Mouse (Mus musculus) lung, embryonic 16.5 days (tissue): ENCODE measurements around the gene Mvk. TPM values are rescaled to one million over a fixed set of nuclear protein-coding genes. Genes with fewer than 3 reads are reported as not detected.

Source experiments
- ATAC-seq: fragments of 200-750 bp; cut with Nextera tagmentation; 2 replicates; pipeline ENCODE4 v1.8.0; 2017; ENCODE audit warnings: low read depth, mild to moderate bottlenecking, moderate library complexity
- H3K27ac ChIP-seq: fragments of 300-500 bp; sonication (generic); 2 replicates; pipeline ENCODE4 v1.5.1; 2014; ENCODE audit warnings: mild to moderate bottlenecking, control low read depth, low read length
- H3K27me3 ChIP-seq: fragments of 300-500 bp; sonication (generic); 2 replicates; pipeline ENCODE4 v1.6.1; 2014; ENCODE audit warnings: low read depth, low read length, mixed read lengths; ENCODE audit not compliant: control insufficient read depth, insufficient read depth
- H3K36me3 ChIP-seq: fragments of 300-500 bp; sonication (generic); 2 replicates; pipeline ENCODE4 v1.6.1; 2014; ENCODE audit warnings: low read length; ENCODE audit not compliant: control insufficient read depth, insufficient read depth
- H3K4me1 ChIP-seq: fragments of 300-500 bp; sonication (generic); replicated peaks from 2 replicates; pipeline ENCODE4 v1.6.1; 2014; ENCODE audit warnings: low read length, mixed read lengths; ENCODE audit not compliant: control insufficient read depth, insufficient read depth
- H3K4me2 ChIP-seq: fragments of 300-500 bp; sonication (generic); 2 replicates; pipeline ENCODE4 v1.6.1; 2014; ENCODE audit warnings: low read depth, low read length, control low read depth
- H3K4me3 ChIP-seq: fragments of 300-500 bp; sonication (generic); 2 replicates; pipeline ENCODE4 v1.5.1; 2014; ENCODE audit warnings: mild to moderate bottlenecking, low read length, control low read depth
- H3K9ac ChIP-seq: fragments of 300-500 bp; sonication (generic); 2 replicates; pipeline ENCODE4 v1.6.1; 2014; ENCODE audit warnings: low read length, control low read depth
- H3K9me3 ChIP-seq: fragments of 300-500 bp; sonication (generic); 2 replicates; pipeline ENCODE4 v1.6.1; 2016; ENCODE audit warnings: low read length; ENCODE audit not compliant: control insufficient read depth
- WGBS: fragments of 180-500 bp; shearing (Covaris S2); extraction: QIAGEN DNeasy Blood & Tissue Kit; methylation state at CpG from one replicate; pipeline ENCODE4 v1.1.7; 2014; 5-methylcytosine and 5-hydroxymethylcytosine counted together
- polyA plus RNA-seq: library from polyadenylated mRNA; unstranded; fragments of >200 nt; fragmentation: Nextera tagmentation; extraction: Ambion mirVana; gene quantifications from 2 replicates; pipeline ENCODE4 v1.2.1, GENCODE M21; 2015

Mvk gene
- polyA plus RNA-seq, 1 experiment from 2014 or later, result 36.1 TPM

- Histone ChIP-seq H3K9ac (no peak overlapping the region), H3K36me3 (no peaks in the 10 kb centered on the region), H3K9me3 (no peaks in the 10 kb centered on the region), H3K27me3 (no peaks in the 10 kb centered on the region), H3K27ac (no peak overlapping the region), H3K4me3 (no peak overlapping the region), H3K4me2 (no peak overlapping the region), H3K4me1 (no peaks in the 10 kb centered on the region)
- 90% methylated on average over 8 of the region's 8 CpGs for WGBS
- no peak for ATAC-seq
These were observed 46.2 kb downstream of the Mvk start for GRCm38 (mm10) chr5:114490241-114490640.

GRCm38 (mm10) chr5:114494761-114495160, 50.7 kb downstream of the Mvk start:
- H3K36me3 ChIP-seq, result no peaks in the 10 kb centered on the region
- H3K9me3 ChIP-seq, result no peaks in the 10 kb centered on the region
- no peak overlapping the region for H3K4me2 ChIP-seq
- no peak overlapping the region for H3K4me3 ChIP-seq
- H3K27me3 ChIP-seq, result no peaks in the 10 kb centered on the region
- no peak overlapping the region for H3K27ac ChIP-seq
- no peaks in the 10 kb centered on the region for H3K4me1 ChIP-seq
- no peak for ATAC-seq
- no peak overlapping the region for H3K9ac ChIP-seq
- WGBS, result 29% methylated on average over 1 of the region's 1 CpGs

- H3K9ac ChIP-seq, result no peak overlapping the region
- peak; percentile 49; the same call in 1 of the 2 replicates for ATAC-seq
- WGBS, result 71% methylated on average over 9 of the region's 9 CpGs
- no peak overlapping the region for H3K4me3 ChIP-seq
- H3K9me3 ChIP-seq, result no peaks in the 10 kb centered on the region
- H3K4me2 ChIP-seq, result no peak overlapping the region
- no peaks in the 10 kb centered on the region; the same call in 1 of the 2 replicates for H3K4me1 ChIP-seq
- H3K27ac ChIP-seq, result no peak overlapping the region
- no peaks in the 10 kb centered on the region for H3K36me3 ChIP-seq
- no peaks in the 10 kb centered on the region for H3K27me3 ChIP-seq
These were observed 57.2 kb downstream of the Mvk start for GRCm38 (mm10) chr5:114501252-114501651.

- Histone ChIP-seq H3K9ac (no peak overlapping the region), H3K27ac (no peak overlapping the region), H3K4me3 (no peak overlapping the region), H3K27me3 (no peaks in the 10 kb centered on the region), H3K9me3 (no peaks in the 10 kb centered on the region), H3K4me2 (no peak overlapping the region), H3K36me3 (no peaks in the 10 kb centered on the region), H3K4me1 (peaks cover 2% of the 10 kb centered on the region; the same call in 1 of the 2 replicates)
- WGBS, result 53% methylated on average over 6 of the region's 6 CpGs
- no peak for ATAC-seq
These were observed 60.8 kb downstream of the Mvk start for GRCm38 (mm10) chr5:114504826-114505225.

- Histone ChIP-seq H3K9me3 (no peaks in the 10 kb centered on the region), H3K4me1 (peaks cover 2% of the 10 kb centered on the region; the same call in 1 of the 2 replicates), H3K4me3 (no peak overlapping the region), H3K27me3 (no peaks in the 10 kb centered on the region), H3K4me2 (no peak overlapping the region), H3K27ac (no peak overlapping the region), H3K36me3 (no peaks in the 10 kb centered on the region), H3K9ac (no peak overlapping the region)
- 39% methylated on average over 14 of the region's 14 CpGs for WGBS
- ATAC-seq, result no peak
These were observed 61.4 kb downstream of the Mvk start for GRCm38 (mm10) chr5:114505260-114506085.

- no peaks in the 10 kb centered on the region for H3K9me3 ChIP-seq
- no peak overlapping the region for H3K4me3 ChIP-seq
- no peaks in the 10 kb centered on the region for H3K36me3 ChIP-seq
- peaks cover 2% of the 10 kb centered on the region; the same call in 1 of the 2 replicates for H3K4me1 ChIP-seq
- no peak overlapping the region for H3K4me2 ChIP-seq
- 38% methylated on average over 12 of the region's 12 CpGs for WGBS
- H3K27me3 ChIP-seq, result no peaks in the 10 kb centered on the region
- ATAC-seq, result no peak
- H3K27ac ChIP-seq, result no peak overlapping the region
- H3K9ac ChIP-seq, result no peak overlapping the region
These were observed 63.3 kb downstream of the Mvk start for GRCm38 (mm10) chr5:114507394-114507793.

- H3K9me3 ChIP-seq, result no peaks in the 10 kb centered on the region
These were observed 63.9 kb downstream of the Mvk start for GRCm38 (mm10) chr5:114507964-114508363.

GRCm38 (mm10) chr5:114509461-114509860, 65.4 kb downstream of the Mvk start:
- no peaks in the 10 kb centered on the region for H3K27me3 ChIP-seq

More at GRCm38 (mm10) chr5:114507964-114508363, 63.9 kb downstream of the Mvk start:
- Histone ChIP-seq H3K27ac (no peak overlapping the region), H3K4me2 (no peak overlapping the region), H3K9ac (no peak overlapping the region), H3K27me3 (no peaks in the 10 kb centered on the region), H3K4me1 (peaks cover 2% of the 10 kb centered on the region; the same call in 1 of the 2 replicates), H3K36me3 (no peaks in the 10 kb centered on the region), H3K4me3 (no peak overlapping the region)
- ATAC-seq, result no peak
- 15% methylated on average over 4 of the region's 4 CpGs for WGBS

More at GRCm38 (mm10) chr5:114509461-114509860, 65.4 kb downstream of the Mvk start:
- no peak for ATAC-seq
- Histone ChIP-seq H3K27ac (no peak overlapping the region), H3K4me3 (no peak overlapping the region), H3K36me3 (no peaks in the 10 kb centered on the region), H3K9me3 (no peaks in the 10 kb centered on the region), H3K4me2 (no peak overlapping the region), H3K9ac (no peak overlapping the region), H3K4me1 (peaks cover 2% of the 10 kb centered on the region; the same call in 1 of the 2 replicates)
- 49% methylated on average over 7 of the region's 7 CpGs for WGBS
